Mouse (Mus musculus) layer of hippocampus, postnatal 25 days (tissue): ENCODE data around the gene Gmppa. TPM values are rescaled to one million over a fixed set of nuclear protein-coding genes. Genes with fewer than 3 reads are reported as not detected.

Experiments
- DNase-seq, 2 experiments: peaks; one replicate each; pipeline ENCODE4 v3.0.0; 2022; ENCODE audit warnings: mixed read lengths in 2 of 2, low spot score in 1 of 2; ENCODE audit errors: extremely low spot score in 1 of 2
- total RNA-seq, 2 experiments: library from RNA; stranded (reverse); gene quantifications; 2 replicates each; pipeline ENCODE4 v1.2.3; 2021

Gmppa gene
- total RNA-seq, 2 experiments from 2014 or later: 60.5 to 66.7 TPM

DNA sequence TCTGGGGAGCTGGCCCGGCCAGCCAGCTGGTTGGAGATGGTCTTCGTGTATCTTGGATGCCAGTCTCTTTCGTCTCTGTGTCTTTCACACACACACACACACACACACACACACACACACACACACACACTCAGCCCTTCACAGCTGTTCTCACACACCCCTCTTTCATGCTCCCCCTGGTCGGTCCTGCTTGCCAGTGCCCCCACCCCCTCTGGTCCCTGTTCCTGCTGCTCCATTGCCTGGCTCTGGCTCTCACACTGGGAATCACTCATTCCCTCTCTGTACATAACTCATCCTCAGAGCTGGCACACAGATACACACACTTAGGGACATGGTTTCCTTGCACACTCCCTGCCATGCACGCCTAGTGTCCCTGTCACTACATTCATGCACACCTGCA lies 16.2 kb downstream of the Gmppa start:
- DNase-seq: no peak

DNA sequence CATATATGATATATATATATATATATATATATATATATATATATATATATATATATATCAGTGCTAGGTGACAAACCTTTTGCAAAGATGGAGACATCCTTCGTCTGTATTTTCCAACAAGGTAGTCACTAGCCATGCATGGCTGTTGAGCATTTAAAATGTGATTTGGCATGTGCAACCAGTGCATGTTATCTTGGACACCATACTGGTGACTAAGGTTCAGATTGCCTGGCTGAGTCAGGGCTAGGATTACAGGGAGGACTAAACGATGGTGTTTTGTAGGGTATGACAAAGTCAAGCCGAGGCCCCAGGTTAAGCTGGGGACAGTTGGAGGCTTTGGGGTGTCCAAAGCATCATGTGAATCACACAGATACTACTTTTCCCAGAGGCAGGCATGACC lies 19.7 kb downstream of the Gmppa start:
- no peak for DNase-seq

DNA sequence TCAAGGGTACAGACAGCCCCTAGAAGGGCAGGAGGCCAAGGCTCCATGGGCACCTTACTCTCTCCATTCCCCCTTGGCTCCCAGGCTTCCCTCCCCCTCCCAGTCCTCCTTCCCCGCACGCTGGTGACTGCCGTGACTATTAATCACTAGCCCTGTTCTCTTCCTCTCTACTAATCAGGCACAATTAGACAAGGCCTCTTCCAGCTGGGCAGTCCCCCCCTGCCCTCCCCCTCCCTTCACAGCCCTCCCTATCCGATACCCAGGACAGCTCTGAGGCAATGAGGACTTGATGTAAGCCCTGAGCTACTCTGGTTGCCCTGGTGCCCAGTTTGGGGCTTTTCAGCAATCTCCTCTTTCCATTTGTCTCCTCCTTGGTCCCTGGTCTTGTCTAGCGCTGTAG lies 20.2 kb downstream of the Gmppa start:
- DNase-seq: no peak

DNA sequence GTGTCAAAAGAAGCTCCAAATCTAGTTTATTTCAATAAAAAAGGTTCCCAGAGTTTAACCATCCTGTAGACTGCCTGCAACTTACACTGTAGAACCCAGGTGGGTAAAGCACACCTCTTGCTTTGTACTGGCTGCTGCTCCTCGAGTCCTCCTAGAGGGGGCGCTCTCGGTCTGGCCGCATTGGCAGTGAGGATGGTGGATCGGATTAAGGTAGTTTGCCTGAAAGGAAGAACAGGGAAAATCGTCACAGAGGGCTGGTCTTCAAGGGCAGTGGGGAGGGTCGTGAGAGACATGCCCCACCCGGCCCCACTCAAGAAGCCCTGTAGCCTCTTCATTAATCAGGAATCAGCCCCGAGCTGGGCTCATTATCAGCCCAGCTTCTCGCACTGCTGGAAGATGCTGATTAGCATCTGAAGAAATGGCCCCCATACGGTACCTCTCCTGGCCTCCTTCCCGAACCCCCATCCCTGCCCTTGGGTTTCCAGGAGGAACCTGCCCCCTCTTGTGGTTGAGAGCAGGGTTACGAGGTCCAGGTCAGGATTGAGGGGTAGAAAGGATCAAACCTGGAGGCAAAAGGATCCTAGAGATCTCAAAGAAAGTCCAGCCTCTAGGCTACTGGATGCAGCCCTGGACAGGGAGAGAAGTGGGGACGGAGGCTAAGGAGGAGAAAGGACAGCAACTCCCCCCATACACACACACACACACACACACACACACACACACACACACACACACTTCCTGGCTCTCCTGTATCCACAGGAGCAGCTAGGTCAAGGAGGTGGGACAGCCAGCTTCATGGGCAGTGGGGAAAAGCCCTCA lies 21.2 kb downstream of the Gmppa start:
- DNase-seq: no peak

DNA sequence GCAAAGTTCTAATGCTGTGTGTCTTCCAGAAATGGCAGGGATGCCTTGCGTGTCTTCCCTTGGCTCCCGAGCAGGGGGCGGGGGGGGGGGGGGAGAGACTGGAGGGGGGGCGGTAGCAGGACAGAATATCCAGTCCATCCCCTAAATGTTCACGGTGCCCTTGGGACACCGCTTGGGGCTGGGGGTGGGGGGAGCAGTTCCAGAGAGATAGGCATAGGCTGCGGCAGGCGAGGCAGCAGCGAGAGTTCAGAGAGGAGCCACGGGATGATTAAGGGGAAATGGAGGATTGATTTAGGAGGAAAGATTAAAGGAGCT lies 21.9 kb downstream of the Gmppa start:
- no peak for DNase-seq

DNA sequence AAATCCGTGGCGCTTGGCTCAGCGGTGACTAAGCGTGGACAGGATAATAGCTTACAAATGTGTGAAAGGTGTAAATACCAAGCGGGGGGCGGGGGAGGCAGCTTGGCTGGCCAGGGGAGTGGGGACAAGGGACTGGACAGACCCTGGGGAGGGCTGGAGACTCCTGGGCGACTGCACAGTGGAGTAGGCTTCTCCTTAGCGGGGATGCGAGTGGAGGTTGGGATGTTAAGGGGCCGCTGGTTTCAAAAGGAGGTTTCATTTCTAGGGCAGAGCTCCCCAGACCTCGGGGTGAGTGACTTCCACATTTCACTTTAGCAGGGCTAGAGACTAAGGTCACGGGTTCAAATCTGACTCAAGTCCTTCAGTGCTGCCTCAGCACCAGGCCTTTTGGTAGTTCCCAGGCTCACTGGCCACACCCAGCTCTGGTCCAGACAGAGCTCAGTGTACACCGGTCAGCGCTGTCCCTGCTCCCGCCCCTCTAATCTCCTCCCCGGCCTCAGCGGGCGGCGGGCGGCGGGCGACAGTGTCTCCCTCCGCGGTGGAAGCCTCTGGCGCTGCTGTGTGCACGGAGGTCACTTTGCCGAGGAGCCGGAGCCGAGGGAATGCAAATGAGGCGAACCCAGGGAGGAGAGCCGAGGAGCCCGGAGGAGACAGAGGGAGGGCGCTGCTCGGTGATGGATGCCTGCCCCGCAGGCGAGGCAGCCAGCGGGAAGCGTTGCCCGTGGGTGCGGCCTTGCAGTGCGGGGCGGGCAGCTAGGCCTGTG lies 22.5 kb downstream of the Gmppa start:
- DNase-seq: no peak

DNA sequence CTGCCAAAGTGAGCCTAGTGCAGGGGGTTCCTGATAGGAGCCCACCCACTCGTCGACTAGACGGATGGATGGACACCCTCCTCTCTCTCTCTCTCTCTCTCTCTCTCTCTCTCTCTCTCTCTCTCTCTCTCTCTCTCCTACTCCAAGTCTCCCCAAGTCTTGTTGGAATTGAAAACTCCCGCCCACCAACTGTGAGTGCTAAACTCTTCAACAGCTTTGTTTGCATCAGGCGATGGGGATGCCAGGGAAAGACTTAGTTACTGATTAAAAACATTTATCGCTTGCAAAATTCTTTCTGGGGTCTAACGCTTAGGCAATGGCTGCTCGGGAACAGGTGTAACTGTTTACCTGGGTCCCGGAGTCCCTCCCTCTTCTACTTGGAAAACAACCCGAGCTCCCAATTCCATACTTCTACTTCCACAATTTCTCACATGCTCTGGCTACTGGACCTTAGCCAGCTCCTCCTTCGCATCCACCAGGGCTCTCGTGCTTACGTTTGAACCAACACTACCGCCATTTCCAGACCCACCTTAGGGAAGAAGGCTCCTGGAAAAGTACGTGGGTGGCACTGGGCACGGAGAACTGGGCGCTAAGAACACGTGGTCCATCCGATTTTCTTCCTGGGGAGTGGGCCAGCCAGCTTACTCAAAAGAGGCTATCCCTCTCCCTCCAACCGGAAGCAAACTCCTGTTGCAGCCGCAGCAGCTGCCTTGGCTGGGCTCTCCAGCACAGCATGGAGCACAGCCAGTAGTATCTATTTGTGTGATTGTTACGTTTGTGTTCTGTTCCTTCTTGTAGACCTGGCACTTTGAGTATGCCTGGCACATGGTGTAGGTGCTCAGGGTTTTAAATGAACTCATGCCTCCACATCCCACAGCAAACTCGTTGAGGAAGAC lies 23.3 kb downstream of the Gmppa start:
- DNase-seq: peak in 1 of 2 experiments; percentile 47

DNA sequence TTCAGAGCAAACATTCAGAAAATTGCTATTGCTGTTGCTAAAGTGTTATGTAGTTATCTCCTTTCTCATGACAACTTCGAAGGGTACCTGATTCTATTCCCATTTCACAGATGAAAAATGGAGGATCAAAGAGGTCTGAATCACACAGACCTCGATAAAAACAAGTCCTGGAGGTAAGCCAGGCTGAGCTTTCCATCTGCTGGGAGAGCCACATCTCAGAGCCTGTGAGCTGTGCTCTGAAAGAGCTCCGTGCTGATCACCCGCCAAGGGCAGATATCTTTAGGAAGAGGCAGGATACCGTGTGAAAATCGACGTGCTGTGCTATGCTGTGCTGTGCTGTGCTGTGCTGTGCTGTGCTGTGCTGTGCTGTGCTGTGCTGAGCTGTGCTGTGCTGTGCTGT lies 24.6 kb downstream of the Gmppa start:
- no peak for DNase-seq

DNA sequence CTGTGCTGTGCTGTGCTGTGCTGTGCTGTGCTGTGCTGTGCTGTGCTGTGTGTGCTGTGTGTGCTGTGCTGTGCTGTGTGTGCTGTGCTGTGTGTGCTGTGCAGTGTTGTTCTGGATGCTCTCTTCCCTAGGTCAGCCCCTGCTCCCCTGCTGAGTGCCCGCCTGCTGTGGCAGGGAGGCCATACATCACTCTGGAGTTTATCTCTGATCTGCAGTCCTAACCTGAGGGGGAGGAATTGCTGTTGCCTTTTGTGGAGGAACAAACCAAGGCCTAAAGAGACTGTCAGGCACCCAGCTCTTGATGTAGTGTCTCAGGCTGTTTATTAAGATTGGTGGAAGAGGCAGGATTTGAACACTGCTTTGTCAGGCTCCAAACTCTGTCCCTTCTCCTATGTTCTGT lies 26.9 kb downstream of the Gmppa start:
- DNase-seq: no peak

DNA sequence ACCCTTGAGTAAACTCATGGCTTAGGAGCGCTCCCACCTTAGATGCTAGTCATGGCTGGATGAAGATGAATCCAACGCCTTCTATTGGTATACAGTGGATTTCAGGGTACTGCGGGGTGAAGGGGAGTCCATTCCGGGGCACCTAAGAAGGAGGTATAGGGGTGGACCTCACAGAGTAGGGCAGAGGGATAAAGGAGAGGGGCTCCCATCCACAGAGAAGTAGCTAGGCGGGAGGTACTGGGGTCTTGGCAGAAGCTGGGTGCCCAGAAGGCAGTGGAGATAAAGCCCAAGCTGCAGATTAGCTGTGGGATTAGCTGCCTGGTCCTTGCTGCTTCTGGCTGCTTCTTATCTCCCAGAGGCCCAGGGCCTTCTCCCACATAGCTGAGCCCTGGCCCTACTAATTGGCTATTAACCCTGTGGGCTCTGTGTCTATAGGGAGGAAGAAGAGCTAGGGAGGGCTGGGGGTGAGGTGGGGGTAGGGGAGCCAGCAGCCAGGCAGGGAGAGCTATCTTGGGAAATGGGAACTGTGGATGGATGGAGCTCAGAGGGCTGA lies 28.0 kb downstream of the Gmppa start:
- no peak for DNase-seq

DNA sequence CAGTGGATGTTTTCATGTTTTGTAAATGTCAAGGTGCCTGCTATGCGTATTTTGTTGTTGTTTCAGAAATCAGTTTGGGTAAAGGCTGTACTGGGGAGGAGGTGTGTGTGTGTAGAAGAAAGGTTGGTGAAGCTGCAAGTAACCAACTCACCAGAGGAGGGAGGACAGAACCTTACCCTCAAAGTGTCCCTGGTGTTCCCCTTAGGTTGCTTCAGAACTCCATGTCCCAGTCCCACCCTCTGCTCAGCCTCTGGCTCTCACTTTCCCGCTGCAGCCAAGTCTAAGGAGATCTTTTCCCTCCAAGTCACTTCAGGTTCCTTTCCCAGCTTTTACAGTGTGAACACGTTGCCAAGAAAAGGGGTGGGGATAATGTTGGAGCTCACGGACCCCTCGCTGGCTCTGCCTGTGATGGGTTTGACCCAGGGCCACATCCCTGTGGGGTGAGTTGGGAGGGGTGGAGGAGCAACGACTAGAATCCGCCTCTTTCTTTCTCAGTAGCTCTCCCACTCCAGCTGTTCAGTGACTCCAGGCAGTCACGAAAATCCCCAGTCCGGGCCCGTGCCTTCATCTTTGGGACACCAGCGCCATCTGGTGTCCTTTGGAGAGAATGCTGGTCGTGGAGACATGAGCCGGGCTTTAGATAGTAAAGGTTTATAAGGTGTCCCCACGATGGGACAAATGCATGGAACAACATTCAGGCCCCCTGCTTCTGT lies 31.6 kb downstream of the Gmppa start:
- DNase-seq: peak; percentile 78 to 79

DNA sequence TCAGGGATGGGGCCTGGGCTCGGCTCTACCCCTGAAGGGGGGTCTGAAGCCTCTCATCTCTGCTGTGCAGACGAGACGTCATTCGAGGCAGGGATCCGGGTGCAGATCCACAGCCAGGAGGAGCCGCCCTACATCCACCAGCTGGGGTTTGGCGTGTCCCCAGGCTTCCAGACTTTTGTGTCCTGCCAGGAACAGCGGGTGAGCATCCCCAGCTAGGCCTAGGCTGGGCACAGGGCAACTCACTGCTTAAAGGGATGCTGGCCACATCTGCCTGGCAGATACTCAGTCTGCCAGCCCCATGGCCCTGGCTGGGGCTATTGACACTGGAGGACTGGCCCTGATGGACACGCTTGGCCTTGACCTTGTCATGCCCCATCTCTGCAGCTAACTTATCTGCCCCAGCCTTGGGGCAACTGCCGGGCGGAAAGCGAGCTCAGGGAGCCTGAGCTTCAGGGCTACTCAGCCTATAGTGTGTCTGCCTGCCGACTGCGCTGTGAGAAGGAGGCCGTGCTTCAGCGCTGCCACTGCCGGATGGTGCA lies 33.6 kb downstream of the Gmppa start:
- no peak for DNase-seq

DNA sequence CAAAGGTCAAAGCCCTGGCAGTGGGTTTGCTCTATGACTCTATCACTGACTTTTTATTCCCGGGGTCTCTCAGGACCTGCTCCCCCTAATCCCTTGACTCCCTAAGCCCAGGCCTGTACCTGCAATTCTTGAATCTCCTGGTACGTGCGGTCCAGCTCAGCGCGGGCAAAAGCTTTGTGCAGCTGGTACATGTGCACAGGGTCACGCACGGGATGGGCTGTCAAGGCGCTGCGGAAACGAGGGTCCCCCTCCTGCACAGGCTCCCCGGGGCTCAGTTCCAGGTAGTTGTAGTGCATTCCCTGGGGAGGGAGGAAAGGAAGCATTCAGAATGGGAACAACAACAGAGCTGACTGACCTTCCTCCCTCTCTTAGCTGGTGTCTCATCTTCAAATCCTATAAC lies 40.7 kb downstream of the Gmppa start:
- no peak for DNase-seq

DNA sequence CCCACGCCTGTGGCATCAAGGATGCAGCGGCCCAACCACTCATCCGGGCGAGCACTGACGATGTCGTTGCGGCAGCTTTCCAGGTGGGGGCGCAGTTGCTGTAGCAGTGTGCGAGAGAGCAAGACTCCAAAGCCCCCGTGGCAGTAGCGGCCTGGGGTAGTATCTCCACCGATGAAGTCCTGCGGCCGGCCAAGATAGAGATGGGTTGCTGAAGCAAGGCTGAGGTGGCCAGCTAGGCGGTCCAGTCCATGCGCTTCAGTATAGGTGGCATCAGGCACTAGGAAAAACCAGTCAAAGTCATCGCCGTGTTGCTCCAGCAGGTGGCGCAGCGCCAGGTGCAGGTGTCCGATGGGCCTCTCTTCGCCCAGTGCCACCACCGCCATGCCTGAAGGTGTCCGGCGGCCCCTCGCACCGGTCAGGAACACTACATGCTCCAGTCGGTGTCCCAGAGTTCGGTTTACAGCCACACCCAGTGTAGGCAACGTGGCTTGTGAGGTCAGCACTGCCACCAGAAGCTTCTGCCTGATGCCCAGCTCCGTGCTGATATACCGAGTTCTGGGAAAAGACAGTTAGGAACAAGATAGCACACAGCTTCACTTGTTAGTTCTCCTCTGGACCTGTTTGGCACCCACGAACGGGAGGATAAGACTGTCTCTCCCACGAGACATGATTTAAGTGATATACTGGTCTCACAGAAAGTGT lies 41.7 kb downstream of the Gmppa start:
- DNase-seq: peak; percentile 83 to 85

DNA sequence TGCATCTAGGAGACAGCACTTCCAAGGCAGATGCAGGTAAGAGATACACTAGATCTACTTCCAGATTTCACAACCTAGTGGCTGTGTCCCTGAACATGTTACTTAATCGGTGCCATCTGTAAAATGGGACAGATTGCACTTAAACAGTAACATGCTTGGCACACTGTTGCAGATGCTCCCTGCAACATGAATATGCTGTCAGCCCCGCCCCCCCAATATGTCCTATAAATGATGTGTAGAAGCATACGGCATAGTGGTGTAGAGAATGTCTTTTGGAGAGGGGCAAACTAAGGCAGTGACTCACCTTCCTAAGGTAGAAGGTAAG lies 42.2 kb downstream of the Gmppa start:
- no peak for DNase-seq

DNA sequence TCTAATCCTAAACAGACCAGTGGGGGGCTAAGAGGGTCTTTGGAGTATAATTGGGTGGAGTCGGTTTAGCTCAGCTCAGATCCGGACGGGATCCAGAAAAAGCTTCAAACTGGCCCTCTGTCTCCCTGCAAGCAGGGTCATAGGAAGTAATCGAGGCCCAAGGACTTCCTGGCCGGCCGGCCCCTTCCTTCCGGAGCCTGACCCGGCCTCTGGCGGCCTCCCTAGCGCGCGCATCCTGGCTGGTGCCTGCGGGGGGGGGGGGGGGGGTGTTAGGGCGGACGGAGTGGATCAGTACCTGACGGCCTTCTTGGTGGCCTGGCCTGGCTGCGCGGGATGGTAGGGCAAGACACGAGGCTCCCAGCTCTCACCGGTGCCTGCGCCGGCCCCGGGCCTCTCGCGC lies 42.8 kb downstream of the Gmppa start:
- no peak for DNase-seq

DNA sequence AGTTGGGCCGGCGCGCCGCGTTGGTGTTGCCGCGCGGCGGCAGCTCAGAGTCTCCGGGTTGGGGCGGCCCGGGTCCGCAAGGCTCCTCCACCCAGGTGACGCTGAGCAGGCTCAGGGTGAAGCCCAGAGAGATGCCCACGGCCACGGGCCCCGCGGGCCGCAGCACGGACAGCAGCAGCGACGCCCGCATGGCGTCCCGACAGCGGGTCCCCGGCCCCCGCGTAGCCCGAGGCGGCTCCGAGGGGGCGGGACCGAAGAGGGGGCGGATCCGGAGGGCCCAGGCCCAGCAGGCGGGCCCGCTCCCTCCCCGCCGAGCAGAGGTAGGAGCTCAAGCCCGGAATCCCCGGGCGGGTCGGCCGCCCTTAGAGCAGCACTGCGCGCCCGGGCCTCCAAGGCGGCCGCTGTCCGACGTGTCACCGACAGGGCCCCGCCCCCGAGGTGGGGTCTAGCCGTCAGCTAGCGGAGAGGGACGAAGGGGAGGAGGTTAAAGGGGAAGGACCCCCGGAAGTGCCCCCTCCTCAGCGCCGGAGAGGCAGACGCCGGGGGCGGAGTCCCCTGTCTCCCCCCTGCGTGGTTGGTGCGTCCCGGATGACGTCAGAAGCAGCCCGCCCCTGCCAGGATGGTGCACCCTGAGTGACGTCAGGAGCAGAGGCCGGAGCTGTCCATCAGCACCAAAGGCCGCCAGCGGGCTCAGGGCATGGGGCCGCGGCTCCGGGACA lies 43.3 kb downstream of the Gmppa start, which contains the start of the genes Chpf and Tmem198:
Chpf (minus strand) TSS at position 392 of the 719 bp plus-strand sequence.
Tmem198 (plus strand) TSS at position 617 of the 719 bp plus-strand sequence.
- DNase-seq: peak; percentile 94 to 98

DNA sequence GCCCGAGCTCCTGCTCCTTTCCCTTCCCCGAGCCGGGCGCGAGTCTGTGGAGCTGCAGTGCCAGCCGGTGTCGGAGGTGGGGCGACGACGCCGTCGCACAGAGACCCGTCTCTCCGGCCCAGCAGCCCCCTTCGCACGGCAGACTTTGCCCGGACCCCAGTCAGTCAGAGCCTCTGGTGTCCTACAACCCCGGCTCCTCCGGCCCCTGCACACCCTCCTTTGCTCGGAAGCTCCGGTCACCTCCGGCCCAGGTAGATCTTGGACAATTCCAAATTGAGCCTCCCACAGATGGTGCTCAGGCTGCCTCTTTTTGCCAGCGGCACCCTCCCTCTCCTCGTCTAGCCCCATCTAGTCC lies 43.9 kb downstream of the Gmppa start:
- DNase-seq: no peak

DNA sequence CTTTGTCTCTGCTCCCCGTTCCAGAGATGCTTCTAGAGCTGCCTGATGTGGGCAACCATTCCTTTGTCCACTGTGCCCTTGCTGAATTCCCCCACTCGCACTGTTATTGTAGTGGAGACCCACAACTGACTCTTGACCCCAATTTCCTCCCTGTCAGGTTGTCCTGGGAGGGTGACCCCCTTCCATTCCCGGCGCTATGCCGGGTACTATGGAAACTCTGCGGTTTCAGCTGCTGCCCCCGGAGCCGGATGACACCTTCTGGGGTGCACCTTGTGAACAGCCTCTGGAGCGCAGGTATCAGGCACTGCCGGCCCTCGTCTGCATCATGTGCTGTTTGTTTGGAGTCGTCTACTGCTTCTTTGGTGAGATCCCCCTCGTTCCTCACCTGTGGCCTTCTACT lies 44.3 kb downstream of the Gmppa start:
- DNase-seq: no peak
